Mouse (Mus musculus) adrenal gland (tissue): ENCODE results near the gene Mup2.
"Not testable (repeated sequence)": the region's sequence is repeated elsewhere in the genome, so short reads cannot be mapped to it uniquely, and the experiment has no call there.

Experiments used
- intact Hi-C: fragments of 180-260 bp; cut with DNase I; formaldehyde crosslinking; loops from one replicate; pipeline ENCODE4 v1.15.1; 2025
- long read RNA-seq, 2 experiments: library from polyadenylated mRNA; unstranded; transcript quantifications; one replicate each; pipeline ENCODE4 v2.0.0; 2020; ENCODE audit warnings: borderline replicate concordance in 1 of 2; ENCODE audit not compliant: insufficient replicate concordance in 1 of 2

The Mup2 gene
- long read RNA-seq, experiment 1 = 0 reads
- long read RNA-seq, experiment 2 = 0 reads

DNA sequence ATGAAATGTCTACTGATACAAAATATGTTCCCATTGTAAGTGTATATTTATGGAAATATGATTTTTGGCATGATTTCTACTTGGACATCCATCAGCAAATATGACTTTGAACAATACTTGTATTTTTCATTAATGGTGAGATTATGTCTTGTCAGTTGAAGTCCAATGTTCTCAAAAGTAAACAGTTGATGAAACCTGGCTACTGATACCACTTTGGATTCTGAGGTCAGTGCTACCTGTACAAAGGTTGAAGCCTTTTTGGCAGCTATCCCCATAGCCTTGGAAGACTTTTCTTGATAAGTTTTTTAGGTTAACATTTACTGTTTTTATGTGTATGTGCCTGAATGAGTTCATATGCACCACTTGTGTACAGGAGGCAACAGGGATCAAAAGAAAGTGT lies at the start of gene Mup2:
Gene Mup2, minus strand, starts transcription at position 101 of the 400 bp plus-strand sequence.
- intact Hi-C loops = not testable (repeated sequence)
